Mouse (Mus musculus) kidney, adult 2 months (tissue): ENCODE results near the gene Ppp2ca.

ENCODE experiments used
- CTCF ChIP-seq: fragments of 200-500 bp; conservative IDR thresholded peaks from 2 replicates; pipeline ENCODE4 v1.5.1; 2011; ENCODE audit warnings: low read depth, mild to moderate bottlenecking, control low read depth, low read length, moderate library complexity, mixed read lengths; ENCODE audit not compliant: insufficient read depth, insufficient read length
- POLR2A ChIP-seq: fragments of 200-500 bp; IDR thresholded peaks from one replicate; pipeline ENCODE4 v1.6.1; 2011; ENCODE audit warnings: low read depth, low read length, control low read depth

GRCm38 (mm10) chr11:52062406-52062805 is 36.1 kb upstream of the Ppp2ca start:
- no peak for TF ChIP-seq CTCF
- no peak for TF ChIP-seq POLR2A
